Mouse (Mus musculus): ENCODE measurements around the gene Hrk. TPM values are rescaled to one million over a fixed set of nuclear protein-coding genes. Genes with fewer than 3 reads are reported as not detected.

Hrk gene
- polyA plus RNA-seq, 1 experiment from 2014 or later, result 0.06 TPM

- WGBS, result 81% methylated on average over 13 of the region's 13 CpGs
- no peak for ATAC-seq (ENCODE audit: borderline replicate concordance, extremely low read depth, low FRiP score, low TSS enrichment)
- H3K9ac ChIP-seq, result no peak overlapping the region
Measured at GRCm38 (mm10) chr5:118230071-118230611, 65.7 kb downstream of the Hrk start.

GRCm38 (mm10) chr5:118236891-118237290, 72.4 kb downstream of the Hrk start:
- no peak overlapping the region for H3K4me3 ChIP-seq
- H3K36me3 ChIP-seq, result no peaks in the 10 kb centered on the region; the same call in 1 of the 2 replicates
- H3K4me1 ChIP-seq, result no peaks in the 10 kb centered on the region
- H3K9ac ChIP-seq, result no peak overlapping the region
- H3K4me2 ChIP-seq, result no peak overlapping the region
- H3K27ac ChIP-seq, result no peak overlapping the region
- ATAC-seq (ENCODE audit: borderline replicate concordance, extremely low read depth, low FRiP score, low TSS enrichment), result no peak
- 74% methylated on average over 12 of the region's 12 CpGs for WGBS
- H3K27me3 ChIP-seq, result no peaks in the 10 kb centered on the region
- no peaks in the 10 kb centered on the region for H3K9me3 ChIP-seq

More at GRCm38 (mm10) chr5:118230071-118230611, 65.7 kb downstream of the Hrk start:
- Histone ChIP-seq H3K4me3 (no peak overlapping the region), H3K36me3 (no peaks in the 10 kb centered on the region), H3K27ac (no peak overlapping the region), H3K9me3 (no peaks in the 10 kb centered on the region), H3K27me3 (no peaks in the 10 kb centered on the region), H3K4me2 (no peak overlapping the region), H3K4me1 (no peaks in the 10 kb centered on the region)

Other genes with a start within 250 kb of the Hrk start
- 54.7 and 56.8 TPM in 2 replicates for gene Fbxo21, start 187.9 kb upstream of the Hrk start, polyA plus RNA-seq (2015; fragmentation: Nextera tagmentation; extraction: Ambion mirVana)
- 8.5 and 8.8 TPM in 2 replicates for gene Tesc, start 136.9 kb upstream of the Hrk start, polyA plus RNA-seq (2015; fragmentation: Nextera tagmentation; extraction: Ambion mirVana)
- 30.2 and 30.9 TPM in 2 replicates for gene Fbxw8, start 9.2 kb upstream of the Hrk start, polyA plus RNA-seq (2015; fragmentation: Nextera tagmentation; extraction: Ambion mirVana)
- 2.0 and 2.6 TPM in 2 replicates for gene Rnft2, start 80.5 kb downstream of the Hrk start, polyA plus RNA-seq (2015; fragmentation: Nextera tagmentation; extraction: Ambion mirVana)
- 8.1 and 8.5 TPM in 2 replicates for gene 2410131K14Rik, start 80.6 kb downstream of the Hrk start, polyA plus RNA-seq (2015; fragmentation: Nextera tagmentation; extraction: Ambion mirVana)

All from lung, embryonic 15.5 days (tissue).